22 mouse cellular contexts compared by ENCODE assay signal in genomic region chr7:78185578-78185977, GRCm38 (mm10).
"Had no signal": no experiment of that assay in that cellular context is flagged by ENCODE, and none has a peak within 500 bp of the region (broad histone marks: within the 10 kb centered on the region; RNA-seq: fewer than 3 reads in every experiment).

No protein-coding gene starts in this region.

- H3K36me3 ChIP-seq: intestine, embryonic 15.5 days; limb, embryonic 10.5 days; limb, embryonic 13.5 days; liver, embryonic 12.5 days; liver, embryonic 15.5 days; lung, embryonic 15.5 days had no signal

- H3K4me2 ChIP-seq: intestine, embryonic 15.5 days; limb, embryonic 13.5 days; liver, embryonic 12.5 days; liver, embryonic 15.5 days; lung, embryonic 15.5 days had no signal

- H3K9ac ChIP-seq: intestine, embryonic 15.5 days; limb, embryonic 13.5 days; liver, embryonic 12.5 days; liver, embryonic 15.5 days; lung, embryonic 15.5 days had no signal

- DNase-seq: kidney, adult 11 months; kidney, adult 9 months; layer of hippocampus, adult 9-11 months; liver; lung, postnatal 14 days; right cerebral cortex, adult 18-20 months; right cerebral cortex, postnatal 14 days; right cerebral cortex, postnatal 4 days; thymus, adult 2 months; thymus, postnatal 14 days; thymus, postnatal 4 days had no signal

- H3K4me1 ChIP-seq: intestine, embryonic 15.5 days; limb, embryonic 13.5 days; liver, embryonic 12.5 days; liver, embryonic 15.5 days had no signal

- H3K27me3 ChIP-seq: intestine, embryonic 15.5 days; limb, embryonic 13.5 days; liver, embryonic 12.5 days; liver, embryonic 15.5 days; lung, embryonic 15.5 days had no signal

- ATAC-seq: intestine, embryonic 15.5 days; liver, embryonic 12.5 days; midbrain, embryonic 16.5 days had no signal

- H3K4me3 ChIP-seq: intestine, embryonic 15.5 days; layer of hippocampus, adult 2 months; limb, embryonic 10.5 days; limb, embryonic 13.5 days; liver, embryonic 12.5 days; liver, embryonic 15.5 days; lung, embryonic 15.5 days; myocyte had no signal

- H3K9me3 ChIP-seq: intestine, embryonic 15.5 days; limb, embryonic 10.5 days; limb, embryonic 13.5 days; liver, embryonic 12.5 days; liver, embryonic 15.5 days; lung, embryonic 15.5 days had no signal

- H3K27ac ChIP-seq: intestine, embryonic 15.5 days; layer of hippocampus, adult 2 months; limb, embryonic 10.5 days; limb, embryonic 13.5 days; liver, embryonic 12.5 days; liver, embryonic 15.5 days; lung, embryonic 15.5 days; macrophage; stomach, postnatal 0 days had no signal
